In genomic region chr5:115429359-115430186, GRCm38 (mm10) we compare ENCODE assay signal across 8 mouse cellular contexts. TPM values are rescaled to one million over a fixed set of nuclear protein-coding genes. Genes with fewer than 3 reads are reported as not detected.
DNase-seq lines count a peak whose midpoint lies in the region; ATAC-seq lines count a peak whose summit lies in the region.

Gene Msi1, plus strand, starts transcription at chr5:115429599.

- peaks cover 30% of the 10 kb centered on the region for H3K27me3 ChIP-seq in heart, embryonic 16.5 days (ENCODE audit: control insufficient read depth, insufficient read depth, low read length)
- peaks cover 28% of the 10 kb centered on the region for H3K27me3 ChIP-seq in limb, embryonic 10.5 days (ENCODE audit: low read depth, poor library complexity, severe bottlenecking)
- no peaks in the 10 kb centered on the region for H3K27me3 ChIP-seq in neural tube, embryonic 15.5 days (replicated peaks)

- H3K27ac ChIP-seq in heart, embryonic 16.5 days (ENCODE audit: low read length) = no peak within 1 kb of the TSS
- peak within 1 kb of the TSS; percentile 99 for H3K27ac ChIP-seq in limb, embryonic 10.5 days
- H3K27ac ChIP-seq in neural tube, embryonic 15.5 days (replicated peaks) = peak within 1 kb of the TSS; percentile 98

- H3K4me2 ChIP-seq in heart, embryonic 16.5 days (ENCODE audit: low read depth, low read length) = peak within 1 kb of the TSS; percentile 97
- peak within 1 kb of the TSS; percentile 86 for H3K4me2 ChIP-seq in neural tube, embryonic 15.5 days

- no peak for DNase-seq in frontal cortex, postnatal 25 days (ENCODE audit: low spot score in 2 of 2)
- DNase-seq in right cerebral cortex, postnatal 10 days (ENCODE audit: low spot score in 2 of 2) = peak; percentile 47 to 63
- no peak for DNase-seq in right cerebral cortex, adult 2 months (ENCODE audit: low spot score in 2 of 2)
- DNase-seq in limb, embryonic 10.5 days (ENCODE audit: low spot score) = peak; percentile 81
- DNase-seq in thymus, postnatal 10 days (ENCODE audit: low spot score in 2 of 2) = no peak

- H3K4me3 ChIP-seq in heart, embryonic 16.5 days (ENCODE audit: low read length) = peak within 1 kb of the TSS; percentile 83
- H3K4me3 ChIP-seq in limb, embryonic 10.5 days = peak within 1 kb of the TSS; percentile 100
- peak within 1 kb of the TSS; percentile 80 for H3K4me3 ChIP-seq in neural tube, embryonic 15.5 days (replicated peaks)

- H3K9me3 ChIP-seq in heart, embryonic 16.5 days (replicated peaks; ENCODE audit: control insufficient read depth, low read length) = no peaks in the 10 kb centered on the region
- H3K9me3 ChIP-seq in limb, embryonic 10.5 days (replicated peaks) = no peaks in the 10 kb centered on the region
- H3K9me3 ChIP-seq in neural tube, embryonic 15.5 days (replicated peaks) = no peaks in the 10 kb centered on the region

- H3K36me3 ChIP-seq in heart, embryonic 16.5 days (ENCODE audit: control insufficient read depth, insufficient read depth) = no peaks in the 10 kb centered on the region
- peaks cover 37% of the 10 kb centered on the region for H3K36me3 ChIP-seq in limb, embryonic 10.5 days
- no peaks in the 10 kb centered on the region for H3K36me3 ChIP-seq in neural tube, embryonic 15.5 days

- H3K9ac ChIP-seq in heart, embryonic 16.5 days (ENCODE audit: low read length) = peak within 1 kb of the TSS; percentile 84
- peak within 1 kb of the TSS; percentile 97 for H3K9ac ChIP-seq in neural tube, embryonic 15.5 days (replicated peaks)

- under 1% methylated on average over 60 of the region's 117 CpGs for WGBS in heart, embryonic 16.5 days
- WGBS in limb, embryonic 10.5 days = 2% methylated on average over 80 of the region's 117 CpGs
- WGBS in neural tube, embryonic 15.5 days = 0% methylated on average over 42 of the region's 117 CpGs

- ATAC-seq in frontal cortex, adult (ENCODE audit: low TSS enrichment) = peak; percentile 18; the same call in 1 of the 2 replicates
- peak; percentile 62 for ATAC-seq in heart, embryonic 16.5 days (replicated peaks; ENCODE audit: extremely low read depth, insufficient read depth, low FRiP score)
- peak; percentile 57 for ATAC-seq in neural tube, embryonic 15.5 days (ENCODE audit: low FRiP score)

- H3K4me1 ChIP-seq in heart, embryonic 16.5 days (ENCODE audit: control insufficient read depth, insufficient read depth, low read length) = peaks cover 4% of the 10 kb centered on the region
- peaks cover 63% of the 10 kb centered on the region for H3K4me1 ChIP-seq in limb, embryonic 10.5 days
- peaks cover 52% of the 10 kb centered on the region for H3K4me1 ChIP-seq in neural tube, embryonic 15.5 days

RNA-seq across cellular contexts. Expression of gene Msi1, which starts in this region (rescaled TPM):
- polyA plus RNA-seq in heart, embryonic 16.5 days (2015; fragmentation: Nextera tagmentation; extraction: Ambion mirVana) = 1.1 and 1.8 TPM in 2 replicates
- 54.0 and 60.6 TPM in 2 replicates for polyA plus RNA-seq in limb, embryonic 10.5 days (2016; fragmentation: Nextera tagmentation; extraction: Ambion mirVana)
- polyA plus RNA-seq in neural tube, embryonic 15.5 days (2015; fragmentation: Nextera tagmentation; extraction: Ambion mirVana) = 29.4 and 37.9 TPM in 2 replicates

Comparison
In these comparisons a context has a peak if more than half of its experiments do, and no peak if none do; other contexts are left out.
1. RNA of gene Msi1 (polyA plus RNA-seq): 54.0 to 60.6 TPM in limb, embryonic 10.5 days and 29.4 to 37.9 TPM in neural tube, embryonic 15.5 days; 1.1 to 1.8 TPM in heart, embryonic 16.5 days; every median in the first group is over 10 times any median in the second.
2. DNase-seq: peak in right cerebral cortex, postnatal 10 days (2 of 2) and limb, embryonic 10.5 days (single experiment); none in frontal cortex, postnatal 25 days (0 of 2), right cerebral cortex, adult 2 months (0 of 2) and thymus, postnatal 10 days (0 of 2).
3. Peak in every context shown above with its lines, with median percentiles within 50 percentile points of each other: ATAC-seq and H3K4me3 ChIP-seq.